29 mouse cellular contexts compared by ENCODE assay signal in the genomic region with DNA sequence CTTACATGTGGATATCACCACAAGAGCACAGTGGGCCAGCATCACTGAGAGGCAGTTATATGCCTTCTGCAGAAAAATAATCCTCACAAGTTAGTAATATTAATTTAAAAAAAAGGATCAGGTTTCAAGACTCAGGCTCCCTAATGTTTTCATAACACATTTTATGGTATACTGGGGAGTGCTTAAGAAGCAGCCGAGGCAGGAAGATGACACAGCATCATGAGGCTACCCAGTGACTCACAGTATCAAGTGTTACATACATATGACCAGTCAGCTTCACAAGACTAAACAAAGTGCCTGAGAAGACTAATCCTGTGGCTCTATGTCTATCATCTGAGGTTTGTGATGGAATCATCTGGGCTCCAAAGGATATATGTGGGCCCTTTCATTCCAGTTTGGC. TPM values are rescaled to one million over a fixed set of nuclear protein-coding genes. Genes with fewer than 3 reads are reported as not detected.
A peak's percentile ranks its signal among the peaks of the same experiment; 100 is the strongest.
DNase-seq lines count a peak whose midpoint lies in the region; ATAC-seq and TF ChIP-seq lines count a peak whose summit lies in the region.
"Had no signal": no experiment of that assay in that cellular context is flagged by ENCODE, and none has a peak within 500 bp of the region (broad histone marks: within the 10 kb centered on the region; RNA-seq: fewer than 3 reads in every experiment).

No protein-coding gene starts in this region.

- TF ChIP-seq POLR2A in MEL (IDR thresholded peaks at IDR 0.05; ENCODE audit: control insufficient read depth in 1 of 2, insufficient read depth in 1 of 2, low read depth in 1 of 2, low read length in 2 of 2, poor library complexity in 1 of 2): no peak
- TF ChIP-seq POLR2A in bone marrow macrophage, adult 2 months (IDR thresholded peaks at IDR 0.05; ENCODE audit: borderline replicate concordance, low read depth, low read length): no peak

- H3K36me3 ChIP-seq in MEL (ENCODE audit: control insufficient read depth in 1 of 2, insufficient read depth in 2 of 2, low read length in 2 of 2): no peaks in the 10 kb centered on the region
- H3K36me3 ChIP-seq in forebrain, postnatal 0 days (ENCODE audit: insufficient read depth): no peaks in the 10 kb centered on the region
- H3K36me3 ChIP-seq in hindbrain, embryonic 10.5 days: no peaks in the 10 kb centered on the region
- H3K36me3 ChIP-seq: embryonic facial prominence, embryonic 10.5 days; forebrain, embryonic 10.5 days; heart, embryonic 15.5 days had no signal

- no peak for TF ChIP-seq RAD21 in MEL (IDR thresholded peaks at IDR 0.05; ENCODE audit: low read depth, low read length)

- no peaks in the 10 kb centered on the region for H3K27me3 ChIP-seq in MEL (ENCODE audit: control insufficient read depth in 1 of 2, insufficient read depth in 2 of 2, low read length in 2 of 2)
- H3K27me3 ChIP-seq in forebrain, postnatal 0 days (ENCODE audit: insufficient read depth, low read length): no peaks in the 10 kb centered on the region
- no peaks in the 10 kb centered on the region; the same call in 1 of the 2 replicates for H3K27me3 ChIP-seq in hindbrain, embryonic 10.5 days (ENCODE audit: insufficient read depth, poor library complexity, severe bottlenecking)
- H3K27me3 ChIP-seq: heart, embryonic 15.5 days; hindbrain, embryonic 15.5 days; Patski had no signal

- no peak overlapping the region for H3K4me2 ChIP-seq in forebrain, postnatal 0 days (ENCODE audit: low read depth)
- H3K4me2 ChIP-seq: heart, embryonic 11.5 days; heart, embryonic 15.5 days; hindbrain, embryonic 15.5 days had no signal

- peak; percentile 11 for DNase-seq in testis, postnatal 10 days (ENCODE audit: low spot score)
- no peak for DNase-seq in testis, postnatal 14 days (ENCODE audit: low spot score)
- DNase-seq in MEL (ENCODE audit: low read depth, low spot score): peak; percentile 25
- no peak for DNase-seq in forebrain, postnatal 0 days
- DNase-seq in hindbrain, embryonic 10.5 days (ENCODE audit: low spot score): no peak
- DNase-seq in retina, postnatal 1 day: no peak
- DNase-seq: adrenal gland, postnatal 25 days; B cell, adult 2 months; cerebellum, adult 2 months; cerebellum, postnatal 10 days; gastrocnemius, postnatal 36 days; heart, adult 18-20 months; heart, postnatal 14 days; kidney, adult 11 months had no signal

- no peak overlapping the region for H3K4me3 ChIP-seq in MEL (ENCODE audit: control insufficient read depth in 1 of 2, insufficient read depth in 1 of 2, low read depth in 2 of 2, low read length in 2 of 2)
- H3K4me3 ChIP-seq in bone marrow macrophage, adult 2 months (ENCODE audit: insufficient read depth, low read length): no peak overlapping the region
- no peak overlapping the region for H3K4me3 ChIP-seq in forebrain, postnatal 0 days (ENCODE audit: low read depth, low read length)
- H3K4me3 ChIP-seq in hindbrain, embryonic 10.5 days: no peak overlapping the region
- H3K4me3 ChIP-seq: embryonic facial prominence, embryonic 10.5 days; erythroblast, embryonic 14.5 days; forebrain, embryonic 10.5 days; heart, embryonic 15.5 days; hindbrain, embryonic 15.5 days had no signal

- H3K27ac ChIP-seq in MEL (ENCODE audit: control insufficient read depth, low read depth, low read length): no peak overlapping the region
- peak overlapping the region; percentile 90 for H3K27ac ChIP-seq in bone marrow macrophage, adult 2 months (ENCODE audit: insufficient read depth, low read depth, low read length)
- H3K27ac ChIP-seq in forebrain, postnatal 0 days (ENCODE audit: low read depth, low read length): no peak overlapping the region
- H3K27ac ChIP-seq in hindbrain, embryonic 10.5 days: no peak overlapping the region
- H3K27ac ChIP-seq: embryonic facial prominence, embryonic 10.5 days; forebrain, embryonic 10.5 days; heart, embryonic 15.5 days; hindbrain, embryonic 15.5 days had no signal

- TF ChIP-seq EP300 in MEL (IDR thresholded peaks at IDR 0.05; ENCODE audit: low read depth in 1 of 2, low read length in 2 of 2): no peak

- no peaks in the 10 kb centered on the region for H3K79me2 ChIP-seq in MEL (ENCODE audit: control insufficient read depth, insufficient read depth, low read length, poor library complexity)

- ATAC-seq in forebrain, postnatal 0 days: no peak
- ATAC-seq: activated CD4-positive, CD25-positive, alpha-beta regulatory T cell, adult 4 months; forebrain, embryonic 14.5 days; inflammation-experienced regulatory T-cells, adult 6 months; Patski had no signal

- no peaks in the 10 kb centered on the region for H3K4me1 ChIP-seq in MEL (ENCODE audit: control insufficient read depth in 1 of 2, insufficient read depth in 2 of 2, low read length in 2 of 2)
- H3K4me1 ChIP-seq in bone marrow macrophage, adult 2 months (ENCODE audit: control insufficient read depth, insufficient read depth, low read length): peaks cover 29% of the 10 kb centered on the region
- no peaks in the 10 kb centered on the region for H3K4me1 ChIP-seq in forebrain, postnatal 0 days (ENCODE audit: insufficient read depth)
- no peaks in the 10 kb centered on the region for H3K4me1 ChIP-seq in hindbrain, embryonic 10.5 days (replicated peaks)
- H3K4me1 ChIP-seq: forebrain, embryonic 10.5 days had no signal

- H3K9ac ChIP-seq in MEL (ENCODE audit: control insufficient read depth, low read depth, low read length, poor library complexity, severe bottlenecking): no peak overlapping the region
- no peak overlapping the region for H3K9ac ChIP-seq in forebrain, postnatal 0 days
- H3K9ac ChIP-seq: heart, embryonic 15.5 days; hindbrain, embryonic 15.5 days had no signal

- H3K9me3 ChIP-seq in MEL (replicated peaks; ENCODE audit: insufficient read depth, low read length): no peaks in the 10 kb centered on the region
- 0 out of 2 replicates have a peak, but pooled peaks cover 7% of the 10 kb centered on the region for H3K9me3 ChIP-seq in forebrain, postnatal 0 days (ENCODE audit: low read length)
- peaks cover 6% of the 10 kb centered on the region; the same call in 1 of the 2 replicates for H3K9me3 ChIP-seq in hindbrain, embryonic 10.5 days
- H3K9me3 ChIP-seq: heart, embryonic 15.5 days; hindbrain, embryonic 15.5 days had no signal

- 97% methylated on average over 1 of the region's 1 CpGs for WGBS in forebrain, postnatal 0 days
- 85% methylated on average over 1 of the region's 1 CpGs for WGBS in hindbrain, embryonic 10.5 days

- no peak for TF ChIP-seq CTCF in MEL (IDR thresholded peaks at IDR 0.05 in 2 of 3, conservative IDR thresholded peaks at IDR 0.05 in 1 of 3; ENCODE audit: control insufficient read depth in 1 of 3, insufficient read depth in 1 of 3, low read depth in 2 of 3, low read length in 3 of 3, poor library complexity in 1 of 3, severe bottlenecking in 1 of 3)
- no peak for TF ChIP-seq CTCF in bone marrow macrophage, adult 2 months (IDR thresholded peaks at IDR 0.05; ENCODE audit: low read depth, low read length)
- no peak for TF ChIP-seq CTCF in forebrain, postnatal 0 days (IDR thresholded peaks at IDR 0.05; ENCODE audit: low read depth)

TF ChIP-seq in MEL, 35 proteins besides CTCF, POLR2A, EP300 and RAD21 (continues in another document):
- no peak for TF ChIP-seq TCF12 (IDR thresholded peaks at IDR 0.05; ENCODE audit: low read depth, low read length)
- TF ChIP-seq TBP (IDR thresholded peaks at IDR 0.05; ENCODE audit: low read depth, low read length): no peak
- TF ChIP-seq ELF1 (IDR thresholded peaks at IDR 0.05; ENCODE audit: low read depth, low read length): no peak
- no peak for TF ChIP-seq ZNF384 (IDR thresholded peaks at IDR 0.05; ENCODE audit: low read depth, low read length)
- TF ChIP-seq CHD1 (IDR thresholded peaks at IDR 0.05; ENCODE audit: low read depth, low read length): no peak
- TF ChIP-seq MXI1 (IDR thresholded peaks at IDR 0.05; ENCODE audit: low read depth, low read length): no peak
- TF ChIP-seq NRF1 (IDR thresholded peaks at IDR 0.05; ENCODE audit: insufficient read depth, low read depth, low read length, poor library complexity, severe bottlenecking): no peak
- no peak for TF ChIP-seq HCFC1 (IDR thresholded peaks at IDR 0.05; ENCODE audit: low read depth, low read length)
- no peak for TF ChIP-seq CHD2 (IDR thresholded peaks at IDR 0.05; ENCODE audit: low read length)
- TF ChIP-seq ZC3H11A (IDR thresholded peaks at IDR 0.05; ENCODE audit: low read depth, low read length): no peak
- no peak for TF ChIP-seq JUND (IDR thresholded peaks at IDR 0.05; ENCODE audit: low read depth, low read length)
- no peak for TF ChIP-seq MAZ (IDR thresholded peaks at IDR 0.05; ENCODE audit: low read depth, low read length)
- no peak for TF ChIP-seq USF2 (IDR thresholded peaks at IDR 0.05; ENCODE audit: borderline replicate concordance in 1 of 2, insufficient read depth in 1 of 2, low read depth in 1 of 2, low read length in 2 of 2)

RNA-seq across cellular contexts. Expression of a gene that starts 18.9 kb away (rescaled TPM):
- 2.6 and 3.3 TPM in 2 replicates for total RNA-seq in MEL (2012; rRNA removed)
- polyA plus RNA-seq in MEL (2012; ENCODE audit: insufficient read depth in 1 of 2, insufficient read length in 2 of 2, low read depth in 1 of 2, low replicate concordance in 2 of 2, missing spikeins in 1 of 2): 1 to 10 TPM in 1 of 2 experiments, not detected in 1; 9.8 TPM
- polyA plus RNA-seq in bone marrow macrophage, adult 2 months (2012; ENCODE audit: insufficient read depth, insufficient read length, missing spikeins): 0.28 and 0.33 TPM in 2 replicates
- 46.4 and 47.5 TPM in 2 replicates for total RNA-seq in forebrain, postnatal 0 days (2014; rRNA removed)
- polyA plus RNA-seq in forebrain, postnatal 0 days (2015; fragmentation: Nextera tagmentation; extraction: Ambion mirVana): 60.9 and 63.7 TPM in 2 replicates
- 39.1 and 50.5 TPM in 2 replicates for polyA plus RNA-seq in hindbrain, embryonic 10.5 days (2016; fragmentation: Nextera tagmentation; extraction: Ambion mirVana)
- total RNA-seq: hematopoietic stem cell, adult 5-6 weeks had no signal

RNA-seq across cellular contexts. Expression of a gene that starts 27.9 kb away (rescaled TPM):
- 27.7 and 36.9 TPM in 2 replicates for total RNA-seq in MEL (2012; rRNA removed)
- 10 to 100 TPM in 1 of 2 experiments, not detected in 1; 19.1 TPM for polyA plus RNA-seq in MEL (2012; ENCODE audit: insufficient read depth in 1 of 2, insufficient read length in 2 of 2, low read depth in 1 of 2, low replicate concordance in 2 of 2, missing spikeins in 1 of 2)
- polyA plus RNA-seq in bone marrow macrophage, adult 2 months (2012; ENCODE audit: insufficient read depth, insufficient read length, missing spikeins): 30.3 and 33.8 TPM in 2 replicates
- total RNA-seq in forebrain, postnatal 0 days (2014; rRNA removed): 28.8 and 33.9 TPM in 2 replicates
- 5.1 and 7.6 TPM in 2 replicates for polyA plus RNA-seq in forebrain, postnatal 0 days (2015; fragmentation: Nextera tagmentation; extraction: Ambion mirVana)
- 6.4 and 6.9 TPM in 2 replicates for polyA plus RNA-seq in hindbrain, embryonic 10.5 days (2016; fragmentation: Nextera tagmentation; extraction: Ambion mirVana)

RNA-seq across cellular contexts. Expression of a gene that starts 38.4 kb away (rescaled TPM):
- not detected in 2 replicates for total RNA-seq in MEL (2012; rRNA removed)
- under 1 TPM in 1 of 2 experiments, not detected in 1; 0.75 TPM for polyA plus RNA-seq in MEL (2012; ENCODE audit: insufficient read depth in 1 of 2, insufficient read length in 2 of 2, low read depth in 1 of 2, low replicate concordance in 2 of 2, missing spikeins in 1 of 2)
- polyA plus RNA-seq in bone marrow macrophage, adult 2 months (2012; ENCODE audit: insufficient read depth, insufficient read length, missing spikeins): not detected in 2 replicates
- total RNA-seq in forebrain, postnatal 0 days (2014; rRNA removed): not detected in 2 replicates
- polyA plus RNA-seq in forebrain, postnatal 0 days (2015; fragmentation: Nextera tagmentation; extraction: Ambion mirVana): not detected in 2 replicates
- polyA plus RNA-seq in hindbrain, embryonic 10.5 days (2016; fragmentation: Nextera tagmentation; extraction: Ambion mirVana): not detected in 2 replicates
- total RNA-seq: adrenal gland, adult 18-20 months; adrenal gland, postnatal 25 days; gastrocnemius, adult 8-10 months; gastrocnemius, postnatal 36 days; heart, adult 18-20 months; heart, postnatal 14 days; hematopoietic stem cell, adult 5-6 weeks had no signal
- polyA plus RNA-seq: activated CD4-positive, CD25-positive, alpha-beta regulatory T cell, adult 4 months; cerebellum, adult 2 months; embryonic facial prominence, embryonic 10.5 days; embryonic facial prominence, embryonic 14.5 days; erythroblast, embryonic 14.5 days; forebrain, embryonic 10.5 days; forebrain, embryonic 14.5 days; heart, embryonic 15.5 days; hindbrain, embryonic 15.5 days; Patski had no signal

Comparison
In these comparisons a context has a peak if more than half of its experiments do, and no peak if none do; other contexts are left out.
1. DNase-seq: peak in testis, postnatal 10 days (single experiment) and MEL (single experiment); none in testis, postnatal 14 days (single experiment), forebrain, postnatal 0 days (single experiment), hindbrain, embryonic 10.5 days (single experiment) and retina, postnatal 1 day (single experiment).